Mouse (Mus musculus): ENCODE data around the gene Rasgrp2. TPM values are rescaled to one million over a fixed set of nuclear protein-coding genes. Genes with fewer than 3 reads are reported as not detected.

The Rasgrp2 gene
- total RNA-seq, 1 experiment = 81.7 TPM

- peaks cover 2 to 11% of the 10 kb centered on the region in 2 experiments; a peak in 1 of 4 replicates for H3K4me1 ChIP-seq (ENCODE audit: control insufficient read depth in 2 of 2, insufficient read depth in 2 of 2, low read length in 2 of 2, poor library complexity in 1 of 2)
- no peak overlapping the region for H3K9ac ChIP-seq (ENCODE audit: insufficient read depth, low read depth, low read length, poor library complexity, severe bottlenecking)
- no peaks in the 10 kb centered on the region for H3K36me3 ChIP-seq (ENCODE audit: control insufficient read depth, insufficient read depth, low read length, poor library complexity, severe bottlenecking)
- DNase-seq (ENCODE audit: low read depth, low spot score) = no peak
- no peak overlapping the region for H3K27ac ChIP-seq (ENCODE audit: insufficient read depth, low read depth, low read length, poor library complexity, severe bottlenecking)
- no peak overlapping the region for H3K4me3 ChIP-seq (ENCODE audit: insufficient read depth in 1 of 2, low read depth in 1 of 2, low read length in 2 of 2, poor library complexity in 1 of 2, severe bottlenecking in 1 of 2)
- no peaks in the 10 kb centered on the region for H3K9me3 ChIP-seq (ENCODE audit: control insufficient read depth, insufficient read depth, low read depth, low read length)
- in situ Hi-C loops (cut with MboI; ENCODE audit: low sequenced_read_pairs in 2 of 2, unreplicated experiment in 2 of 2) = no loop called here
- TF ChIP-seq ZNF384 (IDR thresholded peaks at IDR 0.05; ENCODE audit: low read depth, low read length) (no peak), MAFK (IDR thresholded peaks at IDR 0.05; ENCODE audit: insufficient read depth, low read depth, low read length) (no peak), CHD2 (IDR thresholded peaks at IDR 0.05; ENCODE audit: low read depth, low read length) (no peak), ZC3H11A (IDR thresholded peaks at IDR 0.05; ENCODE audit: borderline replicate concordance, low read depth, low read length) (no peak), HCFC1 (IDR thresholded peaks at IDR 0.05; ENCODE audit: borderline replicate concordance, insufficient read depth, low read length) (no peak)
Observed at GRCm38 (mm10) chr19:6446736-6447437, 47.7 kb downstream of the Rasgrp2 start.

GRCm38 (mm10) chr19:6448752-6449151 is 49.6 kb downstream of the Rasgrp2 start:
- TF ChIP-seq ZC3H11A (IDR thresholded peaks at IDR 0.05; ENCODE audit: borderline replicate concordance, low read depth, low read length) = no peak
- no peak for TF ChIP-seq MAFK (IDR thresholded peaks at IDR 0.05; ENCODE audit: insufficient read depth, low read depth, low read length)
- no peak for TF ChIP-seq HCFC1 (IDR thresholded peaks at IDR 0.05; ENCODE audit: borderline replicate concordance, insufficient read depth, low read length)
- no peak for TF ChIP-seq CHD2 (IDR thresholded peaks at IDR 0.05; ENCODE audit: low read depth, low read length)
- no peak for TF ChIP-seq ZNF384 (IDR thresholded peaks at IDR 0.05; ENCODE audit: low read depth, low read length)
- in situ Hi-C loops (cut with MboI; ENCODE audit: low sequenced_read_pairs in 2 of 2, unreplicated experiment in 2 of 2) = no loop called here
- Histone ChIP-seq H3K4me3 (ENCODE audit: insufficient read depth in 1 of 2, low read depth in 1 of 2, low read length in 2 of 2, poor library complexity in 1 of 2, severe bottlenecking in 1 of 2) (no peak overlapping the region), H3K4me1 (ENCODE audit: control insufficient read depth in 2 of 2, insufficient read depth in 2 of 2, low read length in 2 of 2, poor library complexity in 1 of 2) (peaks cover 2 to 20% of the 10 kb centered on the region in 2 experiments; a peak in 2 of 4 replicates), H3K9me3 (ENCODE audit: control insufficient read depth, insufficient read depth, low read depth, low read length) (no peaks in the 10 kb centered on the region), H3K27ac (ENCODE audit: insufficient read depth, low read depth, low read length, poor library complexity, severe bottlenecking) (no peak overlapping the region), H3K9ac (ENCODE audit: insufficient read depth, low read depth, low read length, poor library complexity, severe bottlenecking) (no peak overlapping the region), H3K36me3 (ENCODE audit: control insufficient read depth, insufficient read depth, low read length, poor library complexity, severe bottlenecking) (no peaks in the 10 kb centered on the region)
- DNase-seq (ENCODE audit: low read depth, low spot score) = no peak

- in situ Hi-C loops (cut with MboI; ENCODE audit: low sequenced_read_pairs in 2 of 2, unreplicated experiment in 2 of 2) = no loop called here
- TF ChIP-seq ZC3H11A (IDR thresholded peaks at IDR 0.05; ENCODE audit: borderline replicate concordance, low read depth, low read length) (no peak), ZNF384 (IDR thresholded peaks at IDR 0.05; ENCODE audit: low read depth, low read length) (no peak), MAFK (IDR thresholded peaks at IDR 0.05; ENCODE audit: insufficient read depth, low read depth, low read length) (no peak), CHD2 (IDR thresholded peaks at IDR 0.05; ENCODE audit: low read depth, low read length) (no peak), HCFC1 (IDR thresholded peaks at IDR 0.05; ENCODE audit: borderline replicate concordance, insufficient read depth, low read length) (no peak)
- Histone ChIP-seq H3K27ac (ENCODE audit: insufficient read depth, low read depth, low read length, poor library complexity, severe bottlenecking) (no peak overlapping the region), H3K9ac (ENCODE audit: insufficient read depth, low read depth, low read length, poor library complexity, severe bottlenecking) (no peak overlapping the region), H3K36me3 (ENCODE audit: control insufficient read depth, insufficient read depth, low read length, poor library complexity, severe bottlenecking) (no peaks in the 10 kb centered on the region), H3K4me3 (ENCODE audit: insufficient read depth in 1 of 2, low read depth in 1 of 2, low read length in 2 of 2, poor library complexity in 1 of 2, severe bottlenecking in 1 of 2) (no peak overlapping the region), H3K9me3 (ENCODE audit: control insufficient read depth, insufficient read depth, low read depth, low read length) (no peaks in the 10 kb centered on the region), H3K4me1 (ENCODE audit: control insufficient read depth in 2 of 2, insufficient read depth in 2 of 2, low read length in 2 of 2, poor library complexity in 1 of 2) (peaks cover 2 to 20% of the 10 kb centered on the region in 2 experiments; a peak in 2 of 4 replicates)
- DNase-seq (ENCODE audit: low read depth, low spot score) = no peak
Observed at GRCm38 (mm10) chr19:6449841-6450240, 50.7 kb downstream of the Rasgrp2 start.

GRCm38 (mm10) chr19:6452030-6452494 is 52.9 kb downstream of the Rasgrp2 start:
- in situ Hi-C loops (cut with MboI; ENCODE audit: low sequenced_read_pairs in 2 of 2, unreplicated experiment in 2 of 2) = no loop called here
- no peak overlapping the region for H3K4me3 ChIP-seq (ENCODE audit: insufficient read depth in 1 of 2, low read depth in 1 of 2, low read length in 2 of 2, poor library complexity in 1 of 2, severe bottlenecking in 1 of 2)
- peak; percentile 80 for DNase-seq (ENCODE audit: low read depth, low spot score)
- H3K9me3 ChIP-seq (ENCODE audit: control insufficient read depth, insufficient read depth, low read depth, low read length) = no peaks in the 10 kb centered on the region
- peaks cover 2 to 18% of the 10 kb centered on the region in 2 experiments; a peak in 2 of 4 replicates for H3K4me1 ChIP-seq (ENCODE audit: control insufficient read depth in 2 of 2, insufficient read depth in 2 of 2, low read length in 2 of 2, poor library complexity in 1 of 2)
- H3K27ac ChIP-seq (ENCODE audit: insufficient read depth, low read depth, low read length, poor library complexity, severe bottlenecking) = no peak overlapping the region
- no peaks in the 10 kb centered on the region for H3K36me3 ChIP-seq (ENCODE audit: control insufficient read depth, insufficient read depth, low read length, poor library complexity, severe bottlenecking)
- TF ChIP-seq HCFC1 (IDR thresholded peaks at IDR 0.05; ENCODE audit: borderline replicate concordance, insufficient read depth, low read length) (peak; percentile 98), ZNF384 (IDR thresholded peaks at IDR 0.05; ENCODE audit: low read depth, low read length) (no peak)
- no peak overlapping the region for H3K9ac ChIP-seq (ENCODE audit: insufficient read depth, low read depth, low read length, poor library complexity, severe bottlenecking)
